In genomic region chr3:88528646-88529045, GRCm38 (mm10) we compare ENCODE assay signal across 17 mouse cellular contexts. TPM values are rescaled to one million over a fixed set of nuclear protein-coding genes. Genes with fewer than 3 reads are reported as not detected.
A peak's percentile ranks its signal among the peaks of the same experiment; 100 is the strongest.
DNase-seq lines count a peak whose midpoint lies in the region; ATAC-seq and TF ChIP-seq lines count a peak whose summit lies in the region.
"Had no signal": no experiment of that assay in that cellular context is flagged by ENCODE, and none has a peak within 500 bp of the region (broad histone marks: within the 10 kb centered on the region; RNA-seq: fewer than 3 reads in every experiment).

No protein-coding gene starts in this region.

- H3K9ac ChIP-seq in heart, embryonic 11.5 days (ENCODE audit: low read depth, low read length): no peak overlapping the region
- 0 out of 2 replicates have a peak overlapping the region, but pooled peaks have one; percentile 84 for H3K9ac ChIP-seq in ES-Bruce4 (ENCODE audit: low read depth, poor library complexity, severe bottlenecking)
- H3K9ac ChIP-seq in forebrain, postnatal 0 days: peak overlapping the region; percentile 100; the same call in 1 of the 2 replicates

- H3K9me3 ChIP-seq in heart, embryonic 11.5 days (replicated peaks; ENCODE audit: control insufficient read depth, low read length): no peaks in the 10 kb centered on the region
- H3K9me3 ChIP-seq in ES-Bruce4 (replicated peaks; ENCODE audit: control insufficient read depth, insufficient read depth, low read length, poor library complexity, severe bottlenecking): no peaks in the 10 kb centered on the region
- no peaks in the 10 kb centered on the region for H3K9me3 ChIP-seq in forebrain, postnatal 0 days (ENCODE audit: low read length)
- H3K9me3 ChIP-seq: heart, embryonic 10.5 days; lung, embryonic 15.5 days; megakaryocyte, embryonic 14.5 days had no signal

- no peak for DNase-seq in heart, adult 8-10 months (ENCODE audit: low spot score)
- DNase-seq in kidney, postnatal 10 days: peak; percentile 34
- DNase-seq in kidney, postnatal 14 days: no peak
- DNase-seq in forebrain, postnatal 0 days: no peak
- no peak for DNase-seq in retina, embryonic 14.5 days (ENCODE audit: low spot score)
- no peak for DNase-seq in thymus, postnatal 4 days
- DNase-seq: adrenal gland, adult 2 months; cerebellum, adult 2 months; thymus, adult 18-20 months had no signal

- TF ChIP-seq CTCF in ES-Bruce4 (IDR thresholded peaks at IDR 0.05; ENCODE audit: low read depth, low read length): no peak
- no peak for TF ChIP-seq CTCF in forebrain, postnatal 0 days (IDR thresholded peaks at IDR 0.05; ENCODE audit: low read depth)

- no peak for TF ChIP-seq EP300 in ES-Bruce4 (IDR thresholded peaks at IDR 0.05; ENCODE audit: insufficient read depth, low read depth, low read length)

- TF ChIP-seq POLR2A in ES-Bruce4 (IDR thresholded peaks at IDR 0.05; ENCODE audit: insufficient read depth, low read length): no peak

- no peak overlapping the region for H3K4me3 ChIP-seq in heart, embryonic 11.5 days (ENCODE audit: low read depth, low read length)
- H3K4me3 ChIP-seq in ES-Bruce4 (ENCODE audit: low read depth, low read length): no peak overlapping the region
- H3K4me3 ChIP-seq in forebrain, postnatal 0 days (ENCODE audit: low read depth, low read length): no peak overlapping the region
- H3K4me3 ChIP-seq: lung, embryonic 15.5 days; megakaryocyte, embryonic 14.5 days had no signal

- H3K4me1 ChIP-seq in heart, embryonic 11.5 days (ENCODE audit: control insufficient read depth, insufficient read depth, low read length): peaks cover 43% of the 10 kb centered on the region
- peaks cover 4% of the 10 kb centered on the region for H3K4me1 ChIP-seq in ES-Bruce4 (ENCODE audit: control insufficient read depth, insufficient read depth, low read length)
- peaks cover 27% of the 10 kb centered on the region for H3K4me1 ChIP-seq in forebrain, postnatal 0 days (ENCODE audit: insufficient read depth)

- H3K27ac ChIP-seq in heart, embryonic 11.5 days (ENCODE audit: low read depth, low read length): 0 out of 2 replicates have a peak overlapping the region, but pooled peaks have one; percentile 32
- H3K27ac ChIP-seq in ES-Bruce4 (ENCODE audit: insufficient read depth, low read length): no peak overlapping the region
- no peak overlapping the region for H3K27ac ChIP-seq in forebrain, postnatal 0 days (ENCODE audit: low read depth, low read length)
- H3K27ac ChIP-seq: lung, embryonic 15.5 days had no signal

- no peaks in the 10 kb centered on the region for H3K27me3 ChIP-seq in heart, embryonic 11.5 days (ENCODE audit: control insufficient read depth, insufficient read depth, low read length)
- H3K27me3 ChIP-seq in ES-Bruce4 (ENCODE audit: control insufficient read depth, insufficient read depth, low read length, poor library complexity, severe bottlenecking): no peaks in the 10 kb centered on the region
- no peaks in the 10 kb centered on the region for H3K27me3 ChIP-seq in forebrain, postnatal 0 days (ENCODE audit: insufficient read depth, low read length)
- H3K27me3 ChIP-seq: lung, embryonic 15.5 days had no signal

- H3K4me2 ChIP-seq in heart, embryonic 11.5 days: no peak overlapping the region; the same call in 1 of the 2 replicates
- peak overlapping the region; percentile 78; the same call in 1 of the 2 replicates for H3K4me2 ChIP-seq in forebrain, postnatal 0 days (ENCODE audit: low read depth)

- 84% methylated on average over 11 of the region's 11 CpGs for WGBS in heart, embryonic 11.5 days (ENCODE audit: insufficient replicate concordance)
- 74% methylated on average over 11 of the region's 11 CpGs for WGBS in forebrain, postnatal 0 days

- H3K36me3 ChIP-seq in heart, embryonic 11.5 days (ENCODE audit: control insufficient read depth, insufficient read depth, low read length): peaks cover 5% of the 10 kb centered on the region; the same call in 1 of the 2 replicates
- H3K36me3 ChIP-seq in ES-Bruce4 (ENCODE audit: control insufficient read depth, insufficient read depth, low read length, poor library complexity, severe bottlenecking): peaks cover 18% of the 10 kb centered on the region
- peaks cover 11% of the 10 kb centered on the region; the same call in 1 of the 2 replicates for H3K36me3 ChIP-seq in forebrain, postnatal 0 days (ENCODE audit: insufficient read depth)

- ATAC-seq in heart, embryonic 11.5 days (replicated peaks; ENCODE audit: insufficient number of reproducible peaks, low FRiP score, low TSS enrichment): no peak
- no peak for ATAC-seq in forebrain, postnatal 0 days
- ATAC-seq: inflammation-experienced regulatory T-cells, adult 6 months had no signal

RNA-seq across cellular contexts. Expression of gene Mex3a, which starts 3.5 kb away (rescaled TPM):
- 16.5 and 16.9 TPM in 2 replicates for polyA plus RNA-seq in heart, embryonic 11.5 days (2014; fragmentation: Nextera tagmentation; extraction: Ambion mirVana)
- under 1 TPM; 0.28 to 0.44 (median 0.33) TPM for total RNA-seq in heart, adult 8-10 months (2022)
- polyA plus RNA-seq in ES-Bruce4 (2011; ENCODE audit: insufficient read depth, insufficient read length, low read depth, missing spikeins): 42.3 and 43.4 TPM in 2 replicates
- 64.5 and 71.9 TPM in 2 replicates for total RNA-seq in forebrain, postnatal 0 days (2014; rRNA removed)
- 16.2 and 20.5 TPM in 2 replicates for polyA plus RNA-seq in forebrain, postnatal 0 days (2015; fragmentation: Nextera tagmentation; extraction: Ambion mirVana)

RNA-seq across cellular contexts. Expression of gene Lmna, which starts 18.9 kb away (rescaled TPM):
- polyA plus RNA-seq in heart, embryonic 11.5 days (2014; fragmentation: Nextera tagmentation; extraction: Ambion mirVana): 78.2 and 82.0 TPM in 2 replicates
- 100 to 1,000 TPM; 112 to 127 (median 118) TPM for total RNA-seq in heart, adult 8-10 months (2022)
- 30.0 and 37.2 TPM in 2 replicates for polyA plus RNA-seq in ES-Bruce4 (2011; ENCODE audit: insufficient read depth, insufficient read length, low read depth, missing spikeins)
- 49.4 and 71.3 TPM in 2 replicates for total RNA-seq in forebrain, postnatal 0 days (2014; rRNA removed)
- 51.4 and 52.9 TPM in 2 replicates for polyA plus RNA-seq in forebrain, postnatal 0 days (2015; fragmentation: Nextera tagmentation; extraction: Ambion mirVana)

RNA-seq across cellular contexts. Expression of gene Rab25, which starts 19.5 kb away (rescaled TPM):
- 0.21 TPM in 1 of 2 replicates, not detected in the other for polyA plus RNA-seq in heart, embryonic 11.5 days (2014; fragmentation: Nextera tagmentation; extraction: Ambion mirVana)
- not detected for total RNA-seq in heart, adult 8-10 months (2022)
- polyA plus RNA-seq in ES-Bruce4 (2011; ENCODE audit: insufficient read depth, insufficient read length, low read depth, missing spikeins): 33.2 and 35.1 TPM in 2 replicates
- not detected in 2 replicates for total RNA-seq in forebrain, postnatal 0 days (2014; rRNA removed)
- polyA plus RNA-seq in forebrain, postnatal 0 days (2015; fragmentation: Nextera tagmentation; extraction: Ambion mirVana): 0.33 TPM in 1 of 2 replicates, not detected in the other
- total RNA-seq: adrenal gland, adult 2 months; gastrocnemius, adult 8-10 months; left cerebral cortex, adult 18-20 months had no signal
- polyA plus RNA-seq: inflammation-experienced regulatory T-cells, adult 6 months had no signal

RNA-seq across cellular contexts. Expression of gene Lamtor2, which starts 24.2 kb away (rescaled TPM):
- polyA plus RNA-seq in heart, embryonic 11.5 days (2014; fragmentation: Nextera tagmentation; extraction: Ambion mirVana): 86.9 and 110 TPM in 2 replicates
- total RNA-seq in heart, adult 8-10 months (2022): 100 to 1,000 TPM; 104 to 116 (median 107) TPM
- polyA plus RNA-seq in ES-Bruce4 (2011; ENCODE audit: insufficient read depth, insufficient read length, low read depth, missing spikeins): 138 and 151 TPM in 2 replicates
- total RNA-seq in forebrain, postnatal 0 days (2014; rRNA removed): 52.2 and 55.5 TPM in 2 replicates
- polyA plus RNA-seq in forebrain, postnatal 0 days (2015; fragmentation: Nextera tagmentation; extraction: Ambion mirVana): 186 and 202 TPM in 2 replicates

RNA-seq across cellular contexts. Expression of gene Ubqln4, which starts 24.9 kb away (rescaled TPM):
- polyA plus RNA-seq in heart, embryonic 11.5 days (2014; fragmentation: Nextera tagmentation; extraction: Ambion mirVana): 48.8 and 49.5 TPM in 2 replicates
- total RNA-seq in heart, adult 8-10 months (2022): 10 to 100 TPM; 68.8 to 90.5 (median 77.6) TPM
- 118 and 133 TPM in 2 replicates for polyA plus RNA-seq in ES-Bruce4 (2011; ENCODE audit: insufficient read depth, insufficient read length, low read depth, missing spikeins)
- 102 and 116 TPM in 2 replicates for total RNA-seq in forebrain, postnatal 0 days (2014; rRNA removed)
- polyA plus RNA-seq in forebrain, postnatal 0 days (2015; fragmentation: Nextera tagmentation; extraction: Ambion mirVana): 29.3 and 30.8 TPM in 2 replicates

Comparison
In these comparisons a context has a peak if more than half of its experiments do, and no peak if none do; other contexts are left out.
1. RNA of gene Rab25, which starts 19.5 kb away (polyA plus RNA-seq): 33.2 to 35.1 TPM in ES-Bruce4; 0.21 TPM in heart, embryonic 11.5 days and 0.33 TPM in forebrain, postnatal 0 days; every median in the first group is over 10 times any median in the second.